9 mouse cellular contexts compared by ENCODE assay signal in genomic region chr13:54367758-54368157, GRCm38 (mm10). TPM values are rescaled to one million over a fixed set of nuclear protein-coding genes. Genes with fewer than 3 reads are reported as not detected.
DNase-seq lines count a peak whose midpoint lies in the region; ATAC-seq and TF ChIP-seq lines count a peak whose summit lies in the region.
"Had no signal": no experiment of that assay in that cellular context is flagged by ENCODE, and none has a peak within 500 bp of the region (broad histone marks: within the 10 kb centered on the region; RNA-seq: fewer than 3 reads in every experiment).

No protein-coding gene starts in this region.

- H3K4me1 ChIP-seq in cerebellum, adult 2 months (ENCODE audit: control insufficient read depth, insufficient read depth, low read length), result peaks cover 34% of the 10 kb centered on the region
- H3K4me1 ChIP-seq in forebrain, embryonic 12.5 days, result peaks cover 35% of the 10 kb centered on the region

- no peaks in the 10 kb centered on the region for H3K9me3 ChIP-seq in forebrain, embryonic 12.5 days

- intact Hi-C loops in left cerebral cortex, adult 2 months (cut with DNase I), result no loop called here
- intact Hi-C loops in left cerebral cortex, postnatal 25 days (cut with DNase I), result no loop called here

- ATAC-seq in forebrain, embryonic 12.5 days (ENCODE audit: low FRiP score), result no peak

- peak; percentile 42 for TF ChIP-seq CTCF in left cerebral cortex, adult 2 months (IDR thresholded peaks at IDR 0.05)
- peak; percentile 74 for TF ChIP-seq CTCF in cerebellum, adult 2 months (IDR thresholded peaks at IDR 0.05; ENCODE audit: borderline replicate concordance, insufficient read depth, low read depth, low read length)

- no peak overlapping the region for H3K4me2 ChIP-seq in forebrain, embryonic 12.5 days

- H3K9ac ChIP-seq in forebrain, embryonic 12.5 days, result no peak overlapping the region

- H3K36me3 ChIP-seq in forebrain, embryonic 12.5 days (replicated peaks), result no peaks in the 10 kb centered on the region

- H3K27me3 ChIP-seq in cerebellum, adult 2 months (ENCODE audit: control insufficient read depth, insufficient read depth, low read length), result no peaks in the 10 kb centered on the region
- peaks cover 20% of the 10 kb centered on the region for H3K27me3 ChIP-seq in forebrain, embryonic 12.5 days

- TF ChIP-seq POLR2A in cerebellum, adult 2 months (IDR thresholded peaks at IDR 0.05; ENCODE audit: borderline replicate concordance, insufficient read depth, low read length), result no peak

- WGBS in cerebellum, adult 2 months, result 26% methylated on average over 6 of the region's 6 CpGs
- 80% methylated on average over 6 of the region's 6 CpGs for WGBS in forebrain, embryonic 12.5 days

- H3K4me3 ChIP-seq in left cerebral cortex, adult 2 months, result no peak overlapping the region
- H3K4me3 ChIP-seq in cerebellum, adult 2 months (replicated peaks; ENCODE audit: insufficient read depth, low read depth, low read length), result no peak overlapping the region
- no peak overlapping the region for H3K4me3 ChIP-seq in forebrain, embryonic 12.5 days (replicated peaks)

- peak overlapping the region; percentile 63; the same call in 1 of the 2 replicates for H3K27ac ChIP-seq in left cerebral cortex, adult 2 months
- H3K27ac ChIP-seq in cerebellum, adult 2 months (ENCODE audit: insufficient read depth, low read length), result peak overlapping the region; percentile 6; the same call in 1 of the 2 replicates
- H3K27ac ChIP-seq in forebrain, embryonic 12.5 days, result no peak overlapping the region

- DNase-seq in adrenal gland, postnatal 36 days, result peak; percentile 18
- DNase-seq in adrenal gland, adult 2 months, result no peak
- no peak for DNase-seq in left cerebral cortex, adult 2 months (ENCODE audit: extremely low spot score in 1 of 2, low spot score in 2 of 2)
- no peak for DNase-seq in left cerebral cortex, postnatal 25 days (ENCODE audit: low spot score in 2 of 2)
- DNase-seq in 3T3-L1 (ENCODE audit: low read depth, low spot score), result peak; percentile 25
- DNase-seq in cerebellum, adult 2 months, result peak; percentile 72 to 75
- no peak for DNase-seq in ovary, postnatal 10 days (ENCODE audit: low spot score)

RNA-seq across cellular contexts. Expression of gene Cplx2, which starts 3.4 kb away (rescaled TPM):
- 10 to 100 TPM; 17.9 to 18.6 TPM for total RNA-seq in adrenal gland, postnatal 36 days (2021)
- 10 to 100 TPM; 20.3 to 20.8 TPM for total RNA-seq in adrenal gland, adult 2 months (2021)
- 22.6 and 23.8 TPM in 2 replicates for polyA plus RNA-seq in adrenal gland, adult 2 months (2012; rRNA removed)
- 100 to 1,000 TPM; 798 to 848 TPM for total RNA-seq in left cerebral cortex, adult 2 months (2021)
- 100 to 1,000 TPM; 714 to 786 TPM for total RNA-seq in left cerebral cortex, postnatal 25 days (2021)
- polyA plus RNA-seq in cerebellum, adult 2 months (2012; rRNA removed), result 361 and 392 TPM in 2 replicates
- polyA plus RNA-seq in forebrain, embryonic 12.5 days (2016; fragmentation: Nextera tagmentation; extraction: Ambion mirVana), result 14.9 and 15.5 TPM in 2 replicates
- total RNA-seq: granulocyte monocyte progenitor cell, adult 5-6 weeks had no signal

Comparison
In these comparisons a context has a peak if more than half of its experiments do, and no peak if none do; other contexts are left out.
1. DNase-seq: peak in adrenal gland, postnatal 36 days (2 of 2), 3T3-L1 (single experiment) and cerebellum, adult 2 months (2 of 2); none in adrenal gland, adult 2 months (single experiment), left cerebral cortex, adult 2 months (0 of 2), left cerebral cortex, postnatal 25 days (0 of 2) and ovary, postnatal 10 days (single experiment).
2. RNA of gene Cplx2, which starts 3.4 kb away (total RNA-seq): 798 to 848 TPM in left cerebral cortex, adult 2 months and 714 to 786 TPM in left cerebral cortex, postnatal 25 days; 20.3 to 20.8 TPM in adrenal gland, adult 2 months and 17.9 to 18.6 TPM in adrenal gland, postnatal 36 days; every median in the first group is over 10 times any median in the second.